Mouse (Mus musculus) neural tube, embryonic 15.5 days (tissue): ENCODE results near the gene Hnrnpa2b1. TPM values are rescaled to one million over a fixed set of nuclear protein-coding genes. Genes with fewer than 3 reads are reported as not detected.
A peak's percentile ranks its signal among the peaks of the same experiment; 100 is the strongest.

Experiments
- ATAC-seq: fragments of 200-750 bp; cut with Nextera tagmentation; 2 replicates; pipeline ENCODE4 v1.8.0; 2017; ENCODE audit warnings: mild to moderate bottlenecking, moderate TSS enrichment, moderate library complexity; ENCODE audit not compliant: low FRiP score
- H3K27ac ChIP-seq: fragments of 300-500 bp; sonication (generic); replicated peaks from 2 replicates; pipeline ENCODE4 v1.5.1; 2015; ENCODE audit warnings: mild to moderate bottlenecking, inconsistent platforms
- H3K27me3 ChIP-seq: fragments of 300-500 bp; sonication (generic); replicated peaks from 2 replicates; pipeline ENCODE4 v1.6.1; 2015; ENCODE audit warnings: inconsistent platforms
- H3K36me3 ChIP-seq: fragments of 300-500 bp; sonication (generic); 2 replicates; pipeline ENCODE4 v1.6.1; 2015; ENCODE audit warnings: inconsistent platforms
- H3K4me1 ChIP-seq: fragments of 300-500 bp; sonication (generic); 2 replicates; pipeline ENCODE4 v1.6.1; 2015; ENCODE audit warnings: inconsistent platforms
- H3K4me2 ChIP-seq: fragments of 300-500 bp; sonication (generic); 2 replicates; pipeline ENCODE4 v1.6.1; 2015; ENCODE audit warnings: inconsistent platforms, mild to moderate bottlenecking, moderate library complexity
- H3K4me3 ChIP-seq: fragments of 300-500 bp; sonication (generic); replicated peaks from 2 replicates; pipeline ENCODE4 v1.5.1; 2015; ENCODE audit warnings: mild to moderate bottlenecking, inconsistent platforms
- H3K9ac ChIP-seq: fragments of 300-500 bp; sonication (generic); replicated peaks from 2 replicates; pipeline ENCODE4 v1.6.1; 2015; ENCODE audit warnings: mild to moderate bottlenecking, inconsistent platforms
- H3K9me3 ChIP-seq: fragments of 300-500 bp; sonication (generic); replicated peaks from 2 replicates; pipeline ENCODE4 v1.6.1; 2016; ENCODE audit warnings: inconsistent platforms
- WGBS: fragments of 180-500 bp; shearing (Covaris S2); methylation state at CpG from one replicate; pipeline ENCODE4 v1.1.7; 2015; ENCODE audit warnings: mixed read lengths; 5-methylcytosine and 5-hydroxymethylcytosine counted together
- polyA plus RNA-seq: library from polyadenylated mRNA; unstranded; fragments of >200 nt; fragmentation: Nextera tagmentation; extraction: Ambion mirVana; gene quantifications from 2 replicates; pipeline ENCODE4 v1.2.1, GENCODE M21; 2015

The Hnrnpa2b1 gene
- 1,222 and 1,408 TPM in 2 replicates for polyA plus RNA-seq

DNA sequence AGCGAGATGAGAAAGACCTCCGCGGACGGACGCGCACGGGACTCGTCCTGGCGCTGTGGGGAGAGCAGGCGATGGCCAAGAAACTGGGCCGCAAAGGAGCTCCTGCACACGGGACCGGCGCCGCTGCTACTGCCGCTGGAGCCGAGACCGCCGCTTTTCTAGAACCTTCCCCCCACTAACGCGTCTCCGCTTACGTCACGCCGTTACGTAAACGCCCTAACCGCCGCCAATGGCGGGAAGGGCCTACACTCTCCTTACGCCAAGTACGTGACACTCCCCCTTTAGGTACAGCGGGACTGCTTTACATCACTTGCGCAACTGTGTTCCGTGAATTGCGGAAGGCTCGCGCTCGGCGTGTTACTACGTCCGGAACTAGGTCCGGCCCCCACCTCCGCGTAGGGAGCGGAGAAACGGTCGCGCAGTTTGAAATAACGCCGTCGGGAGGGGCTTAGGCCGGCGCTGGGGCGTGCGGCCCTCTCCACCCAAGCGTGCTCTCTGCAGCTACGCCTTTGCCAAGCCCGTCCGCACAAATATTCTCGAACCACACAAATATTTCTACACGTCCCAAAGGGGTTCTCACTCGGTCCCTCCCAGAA is at the start of gene Hnrnpa2b1:
Hnrnpa2b1 (minus strand) TSS at position 180 of the 596 bp plus-strand sequence.
- under 1% methylated on average over 63 of the region's 63 CpGs for WGBS
- H3K4me1 ChIP-seq = peaks cover 47% of the 10 kb centered on the region

DNA sequence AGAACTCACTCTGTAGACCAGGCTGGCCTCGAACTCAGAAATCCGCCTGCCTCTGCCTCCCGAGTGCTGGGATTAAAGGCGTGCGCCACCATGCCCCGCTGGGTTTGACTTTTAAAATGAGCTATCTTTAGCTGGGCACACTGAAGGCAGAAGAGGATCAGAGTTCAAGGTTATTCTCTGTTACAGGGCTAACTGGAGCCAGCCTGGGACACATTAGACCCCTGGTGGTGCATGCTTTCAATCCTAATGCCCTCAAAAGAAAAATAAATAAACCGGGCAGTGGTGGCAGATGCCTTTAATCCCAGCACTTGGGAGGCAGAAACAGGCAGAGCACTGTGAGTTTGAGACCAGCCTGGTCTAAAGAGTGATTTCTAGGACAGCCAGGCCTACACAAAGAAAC is 45.2 kb upstream of the Hnrnpa2b1 start:
- Histone ChIP-seq H3K27me3 (no peaks in the 10 kb centered on the region), H3K4me3 (no peak overlapping the region), H3K9me3 (no peaks in the 10 kb centered on the region), H3K36me3 (no peaks in the 10 kb centered on the region), H3K9ac (no peak overlapping the region), H3K4me2 (no peak overlapping the region), H3K27ac (no peak overlapping the region), H3K4me1 (no peaks in the 10 kb centered on the region)
- ATAC-seq = no peak
- WGBS = 90% methylated on average over 7 of the region's 7 CpGs

More for the DNA sequence above, at the start of gene Hnrnpa2b1:
- peak within 1 kb of the TSS; percentile 100 for H3K27ac ChIP-seq
- H3K36me3 ChIP-seq = peaks cover 26% of the 10 kb centered on the region
- H3K9ac ChIP-seq = peak within 1 kb of the TSS; percentile 100
- ATAC-seq = peak; percentile 92
- peak within 1 kb of the TSS; percentile 61 for H3K4me2 ChIP-seq
- no peaks in the 10 kb centered on the region for H3K27me3 ChIP-seq
- H3K9me3 ChIP-seq = no peaks in the 10 kb centered on the region
- H3K4me3 ChIP-seq = peak within 1 kb of the TSS; percentile 97

GRCm38 (mm10) chr6:51513745-51514144 is 44.1 kb upstream of the Hnrnpa2b1 start:
- Histone ChIP-seq H3K4me1 (peaks cover 5% of the 10 kb centered on the region; the same call in 1 of the 2 replicates), H3K9ac (no peak overlapping the region), H3K4me2 (no peak overlapping the region), H3K27ac (no peak overlapping the region), H3K9me3 (no peaks in the 10 kb centered on the region), H3K4me3 (no peak overlapping the region), H3K27me3 (no peaks in the 10 kb centered on the region), H3K36me3 (no peaks in the 10 kb centered on the region)
- WGBS = 80% methylated on average over 3 of the region's 3 CpGs
- no peak for ATAC-seq

DNA sequence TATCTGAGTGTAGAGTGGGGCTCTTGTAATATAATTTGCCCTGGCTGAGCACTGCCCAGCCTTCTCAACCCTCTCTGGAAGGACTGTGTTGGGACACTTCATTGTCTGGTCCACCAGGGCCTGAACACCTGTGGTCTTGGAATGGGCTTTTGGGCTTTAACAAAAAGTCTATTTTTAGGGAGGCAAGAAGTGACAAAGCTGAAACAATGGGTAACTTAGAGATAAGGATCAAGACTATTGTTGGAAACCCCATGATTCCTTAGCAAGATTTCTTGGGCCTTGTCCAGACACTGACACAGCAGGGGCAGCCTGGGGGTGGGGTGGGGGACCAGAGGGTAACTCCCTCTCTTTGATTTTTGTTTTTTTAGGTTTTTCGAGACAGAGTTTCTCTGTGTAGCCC is 41.3 kb upstream of the Hnrnpa2b1 start:
- H3K9me3 ChIP-seq = no peaks in the 10 kb centered on the region
- H3K27ac ChIP-seq = no peak overlapping the region
- H3K4me1 ChIP-seq = peaks cover 7% of the 10 kb centered on the region; the same call in 1 of the 2 replicates
- no peaks in the 10 kb centered on the region for H3K36me3 ChIP-seq
- H3K27me3 ChIP-seq = no peaks in the 10 kb centered on the region
- H3K4me3 ChIP-seq = no peak overlapping the region
- no peak overlapping the region for H3K9ac ChIP-seq
- ATAC-seq = no peak
- H3K4me2 ChIP-seq = no peak overlapping the region
- 68% methylated on average over 1 of the region's 1 CpGs for WGBS

GRCm38 (mm10) chr6:51510094-51510493 is 40.4 kb upstream of the Hnrnpa2b1 start:
- H3K4me3 ChIP-seq = no peak overlapping the region
- ATAC-seq = no peak
- 27% methylated on average over 5 of the region's 5 CpGs for WGBS

DNA sequence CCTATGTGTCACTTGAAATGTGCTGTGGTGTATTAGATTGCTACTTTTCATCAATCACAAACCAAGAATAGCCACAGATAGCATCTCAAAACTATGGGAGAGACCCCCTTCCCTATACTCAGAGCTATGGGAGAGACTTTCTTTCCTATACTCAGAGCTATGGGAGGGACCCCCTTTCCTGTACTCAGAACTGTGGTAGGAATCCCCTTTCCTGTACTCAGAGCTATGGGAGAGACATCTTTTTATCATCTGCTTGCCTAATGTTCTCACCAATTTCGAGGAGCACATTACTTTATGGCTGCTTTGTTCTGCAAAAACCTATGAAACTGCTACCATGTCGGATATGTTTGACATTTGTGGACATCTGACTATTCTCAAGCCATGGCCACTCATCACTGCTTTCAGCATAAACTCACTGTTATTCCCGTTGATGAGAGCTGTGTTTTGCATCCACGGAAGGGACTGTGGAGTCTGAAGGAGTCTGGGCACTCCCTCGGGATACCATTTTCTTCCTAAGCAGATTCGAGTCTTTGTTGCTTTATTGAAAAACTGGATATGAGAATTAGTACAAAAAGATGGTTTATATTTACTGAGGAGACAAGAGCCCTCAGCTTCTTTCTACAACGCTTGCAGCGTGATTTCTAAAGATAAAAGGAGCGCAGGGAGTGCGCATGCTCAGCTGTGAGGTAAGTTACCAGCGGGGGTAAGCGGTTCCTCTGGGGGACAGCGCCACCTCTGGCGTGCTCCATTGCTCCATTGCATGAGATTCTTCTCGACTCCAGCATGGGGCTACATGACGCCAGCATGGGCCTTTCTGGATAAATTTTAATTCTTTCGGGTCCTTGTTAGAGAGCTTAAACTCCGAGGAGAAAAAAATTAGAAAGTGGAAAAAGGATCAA is 39.3 kb upstream of the Hnrnpa2b1 start:
- Histone ChIP-seq H3K4me2 (peak overlapping the region; percentile 50), H3K36me3 (no peaks in the 10 kb centered on the region), H3K9ac (peak overlapping the region; percentile 17; the same call in 1 of the 2 replicates), H3K4me3 (peak overlapping the region; percentile 37), H3K27ac (peak overlapping the region; percentile 23), H3K9me3 (no peaks in the 10 kb centered on the region), H3K27me3 (no peaks in the 10 kb centered on the region), H3K4me1 (peaks cover 7% of the 10 kb centered on the region; the same call in 1 of the 2 replicates)
- ATAC-seq = peak; percentile 66; the same call in 1 of the 2 replicates
- 28% methylated on average over 18 of the region's 18 CpGs for WGBS

More at GRCm38 (mm10) chr6:51510094-51510493, 40.4 kb upstream of the Hnrnpa2b1 start:
- Histone ChIP-seq H3K4me1 (peaks cover 7% of the 10 kb centered on the region; the same call in 1 of the 2 replicates), H3K9me3 (no peaks in the 10 kb centered on the region), H3K27ac (no peak overlapping the region), H3K4me2 (no peak overlapping the region), H3K9ac (no peak overlapping the region), H3K36me3 (no peaks in the 10 kb centered on the region), H3K27me3 (no peaks in the 10 kb centered on the region)

- Histone ChIP-seq H3K4me3 (no peak overlapping the region), H3K27ac (no peak overlapping the region), H3K9ac (no peak overlapping the region), H3K27me3 (no peaks in the 10 kb centered on the region), H3K4me2 (no peak overlapping the region), H3K36me3 (no peaks in the 10 kb centered on the region), H3K4me1 (peaks cover 7% of the 10 kb centered on the region; the same call in 1 of the 2 replicates), H3K9me3 (no peaks in the 10 kb centered on the region)
- no peak for ATAC-seq
- 70% methylated on average over 2 of the region's 2 CpGs for WGBS
Measured at GRCm38 (mm10) chr6:51507556-51507955, 37.9 kb upstream of the Hnrnpa2b1 start.

- Histone ChIP-seq H3K36me3 (no peaks in the 10 kb centered on the region), H3K4me3 (no peak overlapping the region), H3K27ac (no peak overlapping the region), H3K9ac (no peak overlapping the region), H3K4me2 (no peak overlapping the region), H3K9me3 (no peaks in the 10 kb centered on the region), H3K27me3 (no peaks in the 10 kb centered on the region), H3K4me1 (peaks cover 7% of the 10 kb centered on the region; the same call in 1 of the 2 replicates)
- no peak for ATAC-seq
- WGBS = 81% methylated on average over 1 of the region's 1 CpGs
Measured at GRCm38 (mm10) chr6:51505671-51506070, 36.0 kb upstream of the Hnrnpa2b1 start.

- Histone ChIP-seq H3K27ac (no peak overlapping the region), H3K36me3 (no peaks in the 10 kb centered on the region), H3K4me1 (0 out of 2 replicates have a peak, but pooled peaks cover 5% of the 10 kb centered on the region), H3K9ac (no peak overlapping the region), H3K9me3 (no peaks in the 10 kb centered on the region), H3K27me3 (no peaks in the 10 kb centered on the region), H3K4me2 (no peak overlapping the region), H3K4me3 (no peak overlapping the region)
- ATAC-seq = no peak
- 74% methylated on average over 8 of the region's 8 CpGs for WGBS
Measured at GRCm38 (mm10) chr6:51497321-51498111, 27.8 kb upstream of the Hnrnpa2b1 start.

DNA sequence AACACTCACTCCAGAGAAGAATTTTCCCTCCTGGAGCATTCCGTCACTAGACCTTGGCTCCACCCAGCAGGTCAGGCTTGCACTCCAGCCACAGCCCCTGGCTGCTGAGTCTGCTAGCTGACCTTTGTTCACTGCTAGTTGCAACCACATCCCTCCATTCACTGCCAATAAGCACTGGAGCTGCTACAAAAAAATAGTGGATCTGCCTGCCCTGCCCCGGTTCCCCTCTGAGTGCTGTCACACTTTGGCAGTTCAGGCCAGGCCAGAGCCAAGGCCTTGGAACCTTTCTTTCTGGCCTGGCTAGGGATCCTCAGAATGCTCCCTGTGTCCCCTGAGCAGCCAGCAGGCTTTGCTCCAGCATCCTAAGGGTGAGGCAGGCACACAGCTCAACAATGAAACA is 20.1 kb upstream of the Hnrnpa2b1 start:
- Histone ChIP-seq H3K4me1 (no peaks in the 10 kb centered on the region), H3K36me3 (no peaks in the 10 kb centered on the region), H3K9ac (no peak overlapping the region), H3K9me3 (no peaks in the 10 kb centered on the region), H3K4me3 (no peak overlapping the region), H3K27me3 (no peaks in the 10 kb centered on the region), H3K27ac (no peak overlapping the region), H3K4me2 (no peak overlapping the region)
- WGBS = 68% methylated on average over 2 of the region's 2 CpGs
- ATAC-seq = no peak

DNA sequence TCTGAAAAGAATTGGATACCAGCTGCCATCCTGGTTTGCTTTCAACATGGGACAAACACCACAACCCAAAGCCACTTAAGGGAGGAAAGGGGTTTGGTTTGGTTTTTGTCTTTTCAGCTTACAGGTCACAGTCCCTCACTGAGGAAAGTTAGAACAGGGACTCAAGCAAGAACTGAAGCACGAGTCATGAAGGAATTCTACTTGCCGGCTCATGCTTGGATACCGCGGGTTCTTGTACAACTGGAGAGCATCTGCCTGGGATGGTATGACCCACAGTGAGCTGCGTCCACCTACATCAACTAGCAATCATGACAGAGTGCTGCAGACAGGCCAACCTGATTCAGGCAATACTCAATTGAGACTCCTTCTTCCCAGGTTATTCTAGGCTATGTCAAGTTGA is 17.0 kb upstream of the Hnrnpa2b1 start:
- Histone ChIP-seq H3K9ac (no peak overlapping the region), H3K27me3 (no peaks in the 10 kb centered on the region), H3K4me3 (no peak overlapping the region), H3K36me3 (peaks cover 14% of the 10 kb centered on the region), H3K4me1 (no peaks in the 10 kb centered on the region), H3K9me3 (no peaks in the 10 kb centered on the region), H3K27ac (no peak overlapping the region), H3K4me2 (no peak overlapping the region)
- WGBS = 95% methylated on average over 5 of the region's 5 CpGs
- ATAC-seq = no peak
